Mouse (Mus musculus) G1E-ER4 (cell line): Measurements from ENCODE around the gene Cfap126. TPM values are rescaled to one million over a fixed set of nuclear protein-coding genes. Genes with fewer than 3 reads are reported as not detected.

Experiments
- GATA1 ChIP-seq: IDR thresholded peaks from one replicate; pipeline ENCODE4 v1.8.0; 2012; ENCODE audit warnings: low read length, inconsistent platforms
- polyA plus RNA-seq: library from polyadenylated mRNA; stranded (reverse); fragments of >175 nt; gene quantifications from 2 replicates; pipeline ENCODE4 v1.2.3, GENCODE M21; 2012

Cfap126 gene
- polyA plus RNA-seq, 1 experiment = 0.67 TPM

GRCm38 (mm10) chr1:171110659-171111019 is 3.1 kb upstream of the Cfap126 start:
- TF ChIP-seq GATA1 = no peak

GRCm38 (mm10) chr1:171111020-171111780 is 2.5 kb upstream of the Cfap126 start:
- TF ChIP-seq GATA1 = no peak

GRCm38 (mm10) chr1:171111781-171112575 is 1.7 kb upstream of the Cfap126 start:
- no peak for TF ChIP-seq GATA1

- no peak for TF ChIP-seq GATA1
These were observed 732 bp upstream of the Cfap126 start for GRCm38 (mm10) chr1:171112986-171113385.

DNA sequence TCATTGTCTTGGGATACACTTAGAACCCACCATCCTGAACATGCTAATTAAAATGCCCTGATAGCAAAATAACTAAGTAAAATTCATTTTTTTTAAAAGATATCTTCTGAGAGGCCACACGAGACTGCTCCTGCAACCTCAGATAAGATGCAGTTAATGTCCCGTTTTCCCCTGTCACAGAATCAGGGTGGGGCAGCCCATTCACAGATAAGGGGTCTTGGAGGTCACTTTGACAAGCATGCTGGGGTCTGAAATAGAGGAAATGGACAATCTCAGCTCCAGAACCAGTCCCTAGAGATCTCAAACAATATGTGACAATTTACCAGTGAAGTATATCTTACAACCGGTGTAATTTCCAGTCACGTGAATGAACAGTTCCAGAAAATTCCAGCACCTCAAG is 2.6 kb downstream of the Cfap126 start:
- no peak for TF ChIP-seq GATA1

- TF ChIP-seq GATA1 = no peak
These were observed 4.6 kb downstream of the Cfap126 start for GRCm38 (mm10) chr1:171118269-171118684.

DNA sequence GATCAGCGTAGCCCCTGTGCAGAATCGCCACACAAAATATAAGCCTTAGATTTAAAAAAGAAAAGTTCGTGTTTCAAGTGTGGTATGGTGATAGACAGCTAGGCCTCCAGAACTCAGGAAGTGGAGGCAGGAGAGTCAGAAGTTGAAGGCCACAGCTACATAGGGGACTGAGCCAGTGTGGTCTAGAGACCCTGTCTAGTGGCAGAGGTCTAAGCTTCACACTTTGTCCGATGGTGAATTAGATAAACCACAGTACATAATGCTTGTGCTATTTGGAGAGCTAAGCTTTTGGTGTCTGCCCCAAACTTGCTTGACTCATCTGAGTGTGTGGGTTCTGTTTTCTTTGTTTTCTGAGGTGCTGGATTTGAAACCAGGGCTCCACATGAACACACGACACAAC is 5.3 kb downstream of the Cfap126 start:
- TF ChIP-seq GATA1 = no peak

DNA sequence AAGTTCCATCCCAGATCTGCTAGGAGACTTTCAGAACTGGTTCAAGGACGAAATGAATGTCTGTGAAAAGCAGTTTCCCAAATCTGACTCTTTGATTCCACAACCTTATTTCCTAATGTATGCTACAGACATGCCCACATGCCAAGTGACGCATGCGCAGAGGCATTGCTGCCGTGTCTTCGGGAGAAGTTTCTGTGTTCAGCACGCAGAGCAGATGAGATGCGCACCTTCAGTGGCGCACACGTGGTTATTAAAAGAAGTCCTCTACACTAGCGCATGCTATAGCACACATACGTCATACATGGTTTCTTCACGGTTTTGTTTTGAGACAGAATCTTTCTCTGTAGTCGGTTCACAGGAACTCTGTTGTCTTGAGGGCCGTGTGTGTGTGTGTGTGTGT is 5.7 kb downstream of the Cfap126 start:
- TF ChIP-seq GATA1 = no peak

- TF ChIP-seq GATA1 = no peak
These were observed 7.2 kb downstream of the Cfap126 start for GRCm38 (mm10) chr1:171120893-171121292.

DNA sequence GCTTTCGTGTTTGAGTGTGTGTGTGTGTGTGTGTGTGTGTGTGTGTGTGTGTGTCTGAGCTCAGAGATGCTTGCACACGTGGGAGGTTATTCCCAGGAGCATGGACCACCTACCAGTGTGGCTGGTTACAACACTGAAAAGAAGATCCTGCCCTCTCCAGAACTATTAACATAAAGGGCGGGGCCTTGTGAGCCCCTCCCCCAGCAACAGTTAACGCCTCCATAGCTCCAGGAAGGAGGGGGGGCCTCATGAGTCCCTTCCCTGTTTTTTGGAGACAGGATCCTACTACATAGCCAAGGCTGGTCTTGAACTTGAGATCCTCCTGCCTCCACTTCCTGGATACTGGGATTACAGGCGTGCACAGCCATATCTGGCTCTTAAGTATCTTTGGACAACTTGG is 8.1 kb downstream of the Cfap126 start:
- TF ChIP-seq GATA1 = no peak

DNA sequence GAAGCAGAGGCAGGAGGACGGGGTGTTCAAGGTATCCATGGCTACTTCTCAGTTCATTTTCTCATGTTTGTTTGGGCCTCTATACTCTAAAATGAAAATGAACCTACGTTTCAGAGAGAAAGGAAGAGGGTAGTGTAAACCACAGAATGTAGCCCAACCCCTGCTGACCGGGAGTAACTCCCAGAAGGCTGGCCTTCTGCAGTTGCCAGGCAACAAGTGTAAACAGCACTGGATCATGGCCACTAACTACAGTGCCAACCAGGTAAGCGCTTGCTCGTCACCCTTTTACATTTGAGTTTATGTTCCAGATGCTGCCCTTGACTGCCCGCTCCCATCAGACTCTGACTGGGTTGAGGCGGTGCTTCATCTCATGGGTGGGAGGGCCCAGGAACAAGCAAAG is 9.2 kb downstream of the Cfap126 start:
- TF ChIP-seq GATA1 = no peak

DNA sequence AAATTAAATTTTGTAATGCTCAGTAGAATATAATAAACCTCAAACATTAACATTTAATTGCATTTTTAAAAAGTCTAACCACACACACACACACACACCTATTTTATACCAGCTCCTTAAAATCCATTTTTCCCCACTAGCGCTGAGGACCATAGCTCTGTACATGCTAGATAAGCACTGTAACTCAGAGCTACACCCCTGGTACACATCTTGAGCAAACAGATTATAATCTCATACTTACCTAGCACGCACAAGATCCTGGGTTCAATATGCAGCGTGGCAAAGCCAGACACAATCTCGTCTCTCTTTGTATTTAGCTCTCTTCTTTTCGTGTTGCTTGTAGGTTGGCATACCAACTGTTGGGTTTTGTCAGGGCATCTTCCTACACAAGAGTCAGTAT is 10.7 kb downstream of the Cfap126 start:
- no peak for TF ChIP-seq GATA1

- TF ChIP-seq GATA1 = no peak
These were observed 15.5 kb downstream of the Cfap126 start for GRCm38 (mm10) chr1:171129251-171129650.

GRCm38 (mm10) chr1:171130971-171131370 is 17.3 kb downstream of the Cfap126 start:
- TF ChIP-seq GATA1 = no peak

DNA sequence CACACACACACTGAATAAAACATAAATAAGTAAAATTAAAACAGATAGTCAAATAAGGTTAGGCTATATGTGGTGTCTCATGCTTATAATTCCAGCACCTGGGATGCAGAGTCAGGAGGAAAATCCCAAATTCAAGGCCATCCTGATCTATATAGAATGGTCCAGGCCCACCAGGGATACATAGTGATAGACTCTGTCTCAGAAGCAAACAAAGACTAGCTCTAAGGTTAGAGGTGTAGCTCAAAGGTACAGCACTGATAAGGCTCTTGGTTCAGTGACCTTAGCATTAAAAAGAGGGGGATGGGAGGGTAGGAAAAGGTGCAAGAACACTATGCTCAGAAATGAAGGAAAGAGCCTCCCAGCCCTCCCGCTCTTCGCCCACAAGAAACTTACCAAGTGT is 21.9 kb downstream of the Cfap126 start:
- no peak for TF ChIP-seq GATA1

- no peak for TF ChIP-seq GATA1
These were observed 36.4 kb downstream of the Cfap126 start, which contains the start of the genes Sdhc and Mpz for GRCm38 (mm10) chr1:171149974-171150760. Sdhc (minus strand) TSS chr1:171150603. Mpz (plus strand) TSS chr1:171150711.
